Mouse (Mus musculus) heart, embryonic 16.5 days (tissue): ENCODE data around the gene Gm1553. TPM values are rescaled to one million over a fixed set of nuclear protein-coding genes. Genes with fewer than 3 reads are reported as not detected.

Experiments used
- ATAC-seq: fragments of 200-750 bp; cut with Nextera tagmentation; replicated peaks from 2 replicates; pipeline ENCODE4 v1.8.0; 2017; ENCODE audit warnings: moderate number of reproducible peaks; ENCODE audit not compliant: insufficient read depth, low FRiP score; ENCODE audit errors: extremely low read depth
- H3K27ac ChIP-seq: fragments of 300-500 bp; sonication (generic); 2 replicates; pipeline ENCODE4 v1.5.1; 2014; ENCODE audit warnings: mild to moderate bottlenecking, low read length, control low read depth, moderate library complexity
- H3K27me3 ChIP-seq: fragments of 300-500 bp; sonication (generic); 2 replicates; pipeline ENCODE4 v1.6.1; 2014; ENCODE audit warnings: low read length, mixed read lengths; ENCODE audit not compliant: control insufficient read depth, insufficient read depth
- H3K36me3 ChIP-seq: fragments of 300-500 bp; sonication (generic); 2 replicates; pipeline ENCODE4 v1.6.1; 2014; ENCODE audit not compliant: control insufficient read depth, insufficient read depth
- H3K4me1 ChIP-seq: fragments of 300-500 bp; sonication (generic); 2 replicates; pipeline ENCODE4 v1.6.1; 2014; ENCODE audit warnings: low read length, mixed read lengths; ENCODE audit not compliant: control insufficient read depth, insufficient read depth
- H3K4me2 ChIP-seq: fragments of 300-500 bp; sonication (generic); 2 replicates; pipeline ENCODE4 v1.6.1; 2014; ENCODE audit warnings: low read depth, mild to moderate bottlenecking, control low read depth, low read length
- H3K4me3 ChIP-seq: fragments of 300-500 bp; sonication (generic); 2 replicates; pipeline ENCODE4 v1.5.1; 2014; ENCODE audit warnings: mild to moderate bottlenecking, control low read depth, low read length
- H3K9ac ChIP-seq: fragments of 300-500 bp; sonication (generic); 2 replicates; pipeline ENCODE4 v1.6.1; 2014; ENCODE audit warnings: low read length, control low read depth
- H3K9me3 ChIP-seq: fragments of 300-500 bp; sonication (generic); replicated peaks from 2 replicates; pipeline ENCODE4 v1.6.1; 2016; ENCODE audit warnings: low read length; ENCODE audit not compliant: control insufficient read depth
- WGBS: fragments of 180-500 bp; shearing (Covaris S2); extraction: QIAGEN DNeasy Blood & Tissue Kit; methylation state at CpG from one replicate; pipeline ENCODE4 v1.1.7; 2014; 5-methylcytosine and 5-hydroxymethylcytosine counted together
- polyA plus RNA-seq: library from polyadenylated mRNA; unstranded; fragments of >200 nt; fragmentation: Nextera tagmentation; extraction: Ambion mirVana; gene quantifications from 2 replicates; pipeline ENCODE4 v1.2.1, GENCODE M21; 2015

The Gm1553 gene
- not detected in 2 replicates for polyA plus RNA-seq

GRCm38 (mm10) chr10:82492518-82492917 lies at the start of gene Gm1553:
TSS of gene Gm1553 (minus strand) at chr10:82492618.
- Histone ChIP-seq H3K36me3 (no peaks in the 10 kb centered on the region), H3K27ac (no peak within 1 kb of the TSS), H3K9me3 (no peaks in the 10 kb centered on the region), H3K4me2 (no peak within 1 kb of the TSS), H3K9ac (no peak within 1 kb of the TSS), H3K4me1 (no peaks in the 10 kb centered on the region), H3K27me3 (no peaks in the 10 kb centered on the region), H3K4me3 (no peak within 1 kb of the TSS)
- ATAC-seq, result no peak
- WGBS, result 76% methylated on average over 2 of the region's 2 CpGs

Other genes with a start within 250 kb of the Gm1553 start
- not detected in 2 replicates for gene 4932415D10Rik, start 176.0 kb downstream of the Gm1553 start, polyA plus RNA-seq
- gene Gm4924, start 138.4 kb downstream of the Gm1553 start, polyA plus RNA-seq, result 5.3 and 5.6 TPM in 2 replicates
- gene 1190007I07Rik, start 130.6 kb upstream of the Gm1553 start, polyA plus RNA-seq, result 34.1 and 41.3 TPM in 2 replicates
- 67.4 and 70.7 TPM in 2 replicates for gene Tdg, start 137.2 kb upstream of the Gm1553 start, polyA plus RNA-seq
- gene Glt8d2, start 198.0 kb upstream of the Gm1553 start, polyA plus RNA-seq, result 4.3 and 5.0 TPM in 2 replicates
- gene Hcfc2, start 203.5 kb upstream of the Gm1553 start, polyA plus RNA-seq, result 35.2 and 38.4 TPM in 2 replicates